Mouse (Mus musculus): ENCODE measurements around the gene Gm3618. TPM values are rescaled to one million over a fixed set of nuclear protein-coding genes. Genes with fewer than 3 reads are reported as not detected.
"Not testable (repeated sequence)": the region's sequence is repeated elsewhere in the genome, so short reads cannot be mapped to it uniquely, and the experiment has no call there.

The Gm3618 gene
- not detected in 2 replicates for polyA plus RNA-seq (2015; fragmentation: Nextera tagmentation; extraction: Ambion mirVana)

DNA sequence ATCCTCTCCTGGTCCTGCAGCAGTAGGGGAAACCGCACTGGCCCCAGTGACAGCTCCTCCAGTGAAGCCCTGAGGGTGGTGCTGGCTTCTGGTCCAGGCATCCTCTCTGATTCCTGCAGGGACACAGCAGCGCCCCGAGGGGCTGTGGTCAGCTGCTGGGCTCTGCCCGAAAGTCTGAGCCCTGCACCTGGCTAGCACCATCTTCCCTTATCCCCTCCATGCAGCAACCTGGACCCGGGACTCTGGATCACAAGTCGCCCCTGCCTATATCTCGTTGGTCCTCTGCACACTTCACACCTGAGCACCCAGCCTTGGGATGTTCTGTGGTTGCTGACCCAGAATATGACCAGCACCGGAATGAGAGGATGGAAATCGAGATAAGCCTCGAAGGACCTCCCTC, at the start of gene Gm3618:
TSS of gene Gm3618 (minus strand) at position 101 of the 400 bp plus-strand sequence.
- H3K27ac ChIP-seq (ENCODE audit: low read length); H3K36me3 ChIP-seq (ENCODE audit: control insufficient read depth, insufficient read depth); H3K4me1 ChIP-seq (ENCODE audit: control insufficient read depth, low read depth, low read length); ATAC-seq (ENCODE audit: low read depth); H3K9ac ChIP-seq (ENCODE audit: low read depth, low read length); H3K9me3 ChIP-seq (replicated peaks; ENCODE audit: control insufficient read depth, low read length); H3K4me2 ChIP-seq (ENCODE audit: low read depth, low read length); H3K4me3 ChIP-seq (ENCODE audit: low read depth, low read length); H3K27me3 ChIP-seq (ENCODE audit: control insufficient read depth, insufficient read depth, low read depth, low read length): not testable (repeated sequence)
- WGBS (ENCODE audit: insufficient replicate concordance) = no CpG with 5 or more reads among the region's 10 CpGs

DNA sequence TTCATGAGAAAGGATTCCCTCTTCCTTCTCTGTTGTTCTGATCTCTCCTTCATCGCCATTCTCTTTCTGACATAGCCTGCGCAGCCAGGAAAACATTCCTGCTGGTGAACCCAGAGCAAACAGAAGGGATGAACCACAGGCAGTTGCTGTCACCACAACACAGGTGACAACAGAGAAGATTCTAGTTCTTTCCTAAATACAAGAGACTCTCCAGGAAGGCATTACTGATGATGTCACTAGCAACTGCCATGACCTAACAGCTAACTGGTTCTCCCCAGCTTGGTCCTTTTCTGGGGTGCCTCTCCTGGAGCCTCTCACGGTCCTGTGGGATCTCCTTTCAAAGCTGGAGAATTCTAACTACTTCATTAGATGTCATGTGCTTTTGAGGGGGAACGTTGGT, 46.7 kb upstream of the Gm3618 start, which contains the start of gene Gm16440:
TSS of gene Gm16440 (minus strand) at position 101 of the 400 bp plus-strand sequence.
- H3K27me3 ChIP-seq (ENCODE audit: control insufficient read depth, insufficient read depth, low read depth, low read length); ATAC-seq (ENCODE audit: low read depth); H3K36me3 ChIP-seq (ENCODE audit: control insufficient read depth, insufficient read depth); H3K9ac ChIP-seq (ENCODE audit: low read depth, low read length); H3K27ac ChIP-seq (ENCODE audit: low read length); H3K4me1 ChIP-seq (ENCODE audit: control insufficient read depth, low read depth, low read length); H3K4me3 ChIP-seq (ENCODE audit: low read depth, low read length); H3K4me2 ChIP-seq (ENCODE audit: low read depth, low read length); H3K9me3 ChIP-seq (replicated peaks; ENCODE audit: control insufficient read depth, low read length): not testable (repeated sequence)
- 53% methylated on average over 2 of the region's 4 CpGs for WGBS (ENCODE audit: insufficient replicate concordance)

DNA sequence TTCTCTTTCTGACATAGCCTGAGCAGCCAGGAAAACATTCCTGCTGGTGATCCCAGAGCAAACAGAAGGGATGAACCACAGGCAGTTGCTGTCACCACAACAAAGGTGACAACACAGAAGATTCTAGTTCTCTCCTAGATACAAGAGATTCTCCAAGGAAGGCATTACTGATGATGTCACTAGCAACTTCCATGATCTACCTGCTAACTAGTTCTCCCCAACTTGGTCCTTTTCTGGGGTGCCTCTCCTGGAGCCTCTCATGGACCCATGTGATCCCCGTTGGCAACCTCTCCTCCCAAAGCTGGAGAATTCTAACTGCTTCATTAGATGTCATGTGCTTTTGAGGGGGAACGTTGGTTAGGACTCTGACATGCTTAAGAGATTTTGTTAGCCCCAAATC, 38.7 kb downstream of the Gm3618 start, which contains the start of gene Gm21103:
TSS of gene Gm21103 (minus strand) at position 101 of the 400 bp plus-strand sequence.
- not testable (repeated sequence) for H3K9me3 ChIP-seq (replicated peaks; ENCODE audit: control insufficient read depth, low read length); H3K4me1 ChIP-seq (ENCODE audit: control insufficient read depth, low read depth, low read length); H3K9ac ChIP-seq (ENCODE audit: low read depth, low read length); ATAC-seq (ENCODE audit: low read depth); H3K36me3 ChIP-seq (ENCODE audit: control insufficient read depth, insufficient read depth); H3K27me3 ChIP-seq (ENCODE audit: control insufficient read depth, insufficient read depth, low read depth, low read length); H3K27ac ChIP-seq (ENCODE audit: low read length); H3K4me3 ChIP-seq (ENCODE audit: low read depth, low read length); H3K4me2 ChIP-seq (ENCODE audit: low read depth, low read length)
- 44% methylated on average over 2 of the region's 2 CpGs for WGBS (ENCODE audit: insufficient replicate concordance)

DNA sequence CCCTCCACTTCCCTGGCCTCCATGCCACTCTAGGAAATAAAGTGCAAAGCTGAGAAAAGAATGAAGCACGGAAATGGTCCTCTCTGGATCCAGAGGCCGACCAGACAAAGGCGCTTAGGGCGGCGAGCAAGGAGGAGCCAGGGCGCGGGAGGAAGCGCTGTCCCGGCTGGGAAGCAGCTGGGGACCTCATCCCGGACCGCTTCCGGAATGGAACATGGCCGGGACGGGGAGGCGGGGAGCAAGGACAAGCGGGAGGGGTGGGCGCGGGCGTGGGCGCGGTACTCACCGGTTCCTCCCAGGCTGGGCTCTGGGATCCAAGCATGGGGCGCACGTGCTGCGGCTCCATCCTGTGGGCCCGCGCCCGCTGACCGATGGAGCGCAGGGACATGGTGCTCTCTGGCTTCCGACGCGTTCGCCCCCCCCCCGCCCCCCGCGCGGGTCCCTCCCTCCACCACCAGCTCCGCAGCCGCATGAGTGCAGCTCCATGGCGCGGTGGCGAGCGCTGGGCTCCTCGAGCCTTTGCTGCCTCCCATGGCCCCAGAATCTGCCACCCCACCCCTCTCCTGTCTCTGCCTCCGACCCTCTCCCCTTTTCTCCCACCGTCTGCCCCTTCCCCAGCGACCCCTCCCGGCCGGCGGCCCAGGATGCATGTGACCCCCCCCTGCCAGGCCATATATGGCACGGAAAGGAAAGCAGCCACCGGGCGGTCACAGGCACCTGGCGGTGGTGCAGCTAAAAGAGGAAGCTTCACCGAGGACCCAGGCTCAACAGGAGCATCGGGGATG, 56.4 kb downstream of the Gm3618 start, which contains the start of gene Gm3411:
TSS of gene Gm3411 (minus strand) at position 320 of the 785 bp plus-strand sequence.
- H3K4me2 ChIP-seq (ENCODE audit: low read depth, low read length); H3K4me3 ChIP-seq (ENCODE audit: low read depth, low read length); H3K9ac ChIP-seq (ENCODE audit: low read depth, low read length); ATAC-seq (ENCODE audit: low read depth); H3K27me3 ChIP-seq (ENCODE audit: control insufficient read depth, insufficient read depth, low read depth, low read length); H3K27ac ChIP-seq (ENCODE audit: low read length); H3K4me1 ChIP-seq (ENCODE audit: control insufficient read depth, low read depth, low read length); H3K9me3 ChIP-seq (replicated peaks; ENCODE audit: control insufficient read depth, low read length); H3K36me3 ChIP-seq (ENCODE audit: control insufficient read depth, insufficient read depth): not testable (repeated sequence)
- under 1% methylated on average over 39 of the region's 57 CpGs for WGBS (ENCODE audit: insufficient replicate concordance)

Other genes starting within 250 kb of the Gm3618 start
- 0.06 TPM in 1 of 2 replicates, not detected in the other for gene Gm8206, start 249.7 kb downstream of the Gm3618 start, polyA plus RNA-seq (2015; fragmentation: Nextera tagmentation; extraction: Ambion mirVana)
- 0.05 TPM in 1 of 2 replicates, not detected in the other for gene Gm3468, start 235.0 kb downstream of the Gm3618 start, polyA plus RNA-seq (2015; fragmentation: Nextera tagmentation; extraction: Ambion mirVana)
- not detected in 2 replicates for gene Gm3476, start 217.9 kb downstream of the Gm3618 start, polyA plus RNA-seq (2015; fragmentation: Nextera tagmentation; extraction: Ambion mirVana)
- gene Gm21560, start 124.4 kb downstream of the Gm3618 start, polyA plus RNA-seq (2015; fragmentation: Nextera tagmentation; extraction: Ambion mirVana) = not detected in 2 replicates
- not detected in 2 replicates for gene Gm3411, start 56.4 kb downstream of the Gm3618 start, polyA plus RNA-seq (2015; fragmentation: Nextera tagmentation; extraction: Ambion mirVana)
- gene Gm21103, start 38.8 kb downstream of the Gm3618 start, polyA plus RNA-seq (2015; fragmentation: Nextera tagmentation; extraction: Ambion mirVana) = not detected in 2 replicates
- not detected in 2 replicates for gene Gm16440, start 46.6 kb upstream of the Gm3618 start, polyA plus RNA-seq (2015; fragmentation: Nextera tagmentation; extraction: Ambion mirVana)
- gene Gm3591, start 68.8 kb upstream of the Gm3618 start, polyA plus RNA-seq (2015; fragmentation: Nextera tagmentation; extraction: Ambion mirVana) = not detected in 2 replicates
- not detected in 2 replicates for gene Gm3594, start 100.9 kb upstream of the Gm3618 start, polyA plus RNA-seq (2015; fragmentation: Nextera tagmentation; extraction: Ambion mirVana)
- gene Gm8356, start 193.6 kb upstream of the Gm3618 start, polyA plus RNA-seq (2015; fragmentation: Nextera tagmentation; extraction: Ambion mirVana) = not detected in 2 replicates
- not detected in 2 replicates for gene Gm3629, start 246.9 kb upstream of the Gm3618 start, polyA plus RNA-seq (2015; fragmentation: Nextera tagmentation; extraction: Ambion mirVana)